Mouse (Mus musculus) lung, postnatal 0 days (tissue): ENCODE measurements at regions not wholly inside any gene's neighbourhood (a gene's known extent, or its start where the extent isn't known, plus 50 kb on each side); places are given as distances from the start of the nearest gene placed in this dataset.

ENCODE experiments used
- CTCF ChIP-seq: IDR thresholded peaks from 2 replicates; pipeline ENCODE4 v1.5.1; 2016; ENCODE audit warnings: antibody characterized with exemption, mild to moderate bottlenecking
- EP300 ChIP-seq: IDR thresholded peaks from 2 replicates; pipeline ENCODE4 v1.6.1; 2016; ENCODE audit warnings: antibody characterized with exemption, mild to moderate bottlenecking, control low read depth

DNA sequence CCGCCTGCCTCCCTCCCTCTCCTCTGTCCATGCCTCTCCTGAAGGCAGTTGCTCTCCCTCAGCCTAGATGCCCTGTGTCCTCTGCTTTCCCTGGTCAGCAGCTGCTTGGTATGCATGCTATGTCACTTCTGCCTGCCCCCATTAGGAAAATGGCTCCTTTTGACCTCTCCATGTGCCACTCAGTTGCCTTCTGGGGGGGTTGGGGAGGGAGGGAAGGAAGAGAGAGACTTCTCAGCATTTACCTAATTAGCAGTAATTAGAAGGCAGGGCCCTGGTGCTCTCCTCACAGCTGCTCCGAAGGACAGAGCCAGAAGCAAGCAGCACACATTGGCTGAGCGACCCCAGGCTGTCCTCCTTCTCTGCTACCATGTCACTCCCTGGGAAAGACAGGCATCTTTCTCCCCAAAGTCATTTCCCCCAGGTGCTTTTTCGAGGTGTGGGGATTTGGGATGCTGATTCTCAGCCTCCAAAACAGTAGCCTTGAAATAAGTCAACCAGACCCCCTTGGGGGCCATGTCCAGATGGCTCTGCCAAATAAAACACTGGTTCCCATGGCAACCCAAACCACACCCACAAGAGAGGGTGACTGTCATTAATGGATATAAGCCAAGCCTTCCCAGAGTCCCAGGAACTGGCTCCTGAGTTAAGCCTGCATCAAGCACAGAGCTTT lies 145.7 kb upstream of the Cadm1 start:
- no peak for TF ChIP-seq EP300
- TF ChIP-seq CTCF = no peak
